Mouse (Mus musculus) cerebellum, adult (tissue): ENCODE data around the gene Gm5134.
A peak's percentile ranks its signal among the peaks of the same experiment; 100 is the strongest.

Source experiments
- ATAC-seq: cut with Nextera tagmentation; 2 replicates; pipeline ENCODE4 v1.9.2; 2017; ENCODE audit warnings: mild to moderate bottlenecking, moderate library complexity, mixed read lengths; ENCODE audit not compliant: insufficient number of reproducible peaks, low FRiP score, low TSS enrichment

The Gm5134 gene

DNA sequence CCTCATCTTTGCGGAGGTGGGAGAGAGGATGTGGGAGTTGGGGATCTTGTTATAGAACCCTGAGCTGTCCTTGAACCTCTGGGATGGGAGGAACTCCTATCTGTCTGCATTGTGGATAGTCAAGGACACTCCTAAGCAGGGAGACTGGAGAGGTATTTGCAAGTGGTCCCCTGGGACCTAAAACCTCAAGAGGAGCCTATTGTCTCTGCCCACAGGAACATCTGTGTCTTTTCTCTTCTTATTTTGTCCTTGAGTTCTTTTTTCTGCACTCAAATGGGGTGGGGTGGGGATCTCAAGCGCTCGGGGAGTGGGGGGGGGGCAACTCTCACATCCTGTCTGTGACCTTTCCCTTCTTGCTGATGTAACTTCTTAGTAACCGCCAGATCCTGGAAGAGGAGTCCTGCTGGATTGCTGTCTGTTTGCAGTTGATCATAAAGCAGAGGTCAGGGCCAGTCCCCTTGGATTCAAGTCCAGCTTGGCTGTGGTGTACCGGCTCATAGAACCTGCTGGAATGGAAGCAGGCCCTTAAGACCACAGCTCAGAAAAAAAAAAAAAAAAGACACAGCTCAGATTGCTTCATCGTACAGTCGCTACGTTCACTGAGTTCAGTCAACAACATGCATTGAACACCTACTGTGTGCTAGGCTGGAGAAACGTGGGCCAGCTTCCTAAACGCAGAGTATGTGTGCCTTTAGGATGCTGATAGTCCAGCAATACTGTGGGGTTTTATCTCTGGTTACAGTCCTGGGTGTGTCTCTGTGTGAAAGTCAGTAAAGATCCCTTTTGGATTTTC lies 16.3 kb upstream of the Gm5134 start:
- ATAC-seq = no peak

DNA sequence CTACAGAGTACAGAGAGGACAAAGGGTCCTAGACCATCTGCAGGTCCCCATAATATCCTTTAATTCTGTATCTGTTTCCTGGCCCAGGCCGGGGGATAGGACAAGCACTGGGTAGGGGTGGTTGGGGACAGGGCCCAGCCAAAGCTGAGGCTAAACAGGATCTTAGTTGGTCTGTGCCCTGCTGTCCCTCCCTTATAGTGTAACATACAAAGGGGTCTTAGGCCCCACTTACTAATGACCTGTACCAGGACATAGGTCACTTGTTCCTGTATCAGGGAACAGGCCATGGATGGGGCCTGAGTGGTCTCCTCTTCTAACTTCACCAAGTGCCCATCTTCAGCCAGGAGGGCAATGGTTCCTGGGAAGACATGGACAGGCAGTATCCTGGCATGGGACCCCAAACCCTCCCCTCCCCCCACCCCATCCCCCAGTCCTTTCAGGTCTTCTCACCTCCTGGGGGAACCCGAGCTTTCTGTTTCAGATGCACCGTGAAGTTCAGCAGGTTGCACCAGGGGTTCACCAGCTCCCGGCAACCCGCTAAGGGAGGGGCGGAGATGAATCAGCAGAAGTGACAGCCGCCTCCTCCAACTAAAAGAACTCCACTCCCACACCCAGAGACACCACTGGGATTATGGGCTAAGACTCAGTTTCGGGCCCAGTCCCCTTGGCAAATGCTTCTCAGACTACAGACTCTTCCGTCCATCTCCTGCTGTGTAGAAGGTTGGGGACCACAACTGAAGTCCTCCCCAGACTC lies 14.7 kb upstream of the Gm5134 start:
- ATAC-seq = no peak

DNA sequence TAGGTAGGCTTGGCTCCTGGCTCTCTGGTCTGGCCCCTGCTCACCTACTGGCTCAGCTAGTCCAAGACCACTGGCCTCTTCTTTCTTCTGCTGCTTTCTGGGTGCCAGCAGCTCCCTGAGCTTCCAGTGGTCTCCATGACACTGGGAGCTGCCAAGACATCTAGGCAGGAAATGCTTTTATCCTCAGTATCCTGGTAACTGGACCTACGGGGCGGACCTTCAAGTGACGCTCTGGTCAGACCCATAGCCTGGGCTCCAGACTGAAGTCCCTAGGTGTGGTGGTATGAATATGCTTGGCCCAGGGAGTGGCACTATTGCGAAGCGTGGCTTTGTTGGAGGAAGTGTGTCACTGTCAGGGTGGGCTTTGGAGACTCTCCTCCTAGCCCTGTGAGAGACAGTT lies 13.8 kb upstream of the Gm5134 start, which contains the start of gene Gm867:
Gene Gm867 (minus strand): TSS at position 153 of the 400 bp plus-strand sequence.
- no peak for ATAC-seq

DNA sequence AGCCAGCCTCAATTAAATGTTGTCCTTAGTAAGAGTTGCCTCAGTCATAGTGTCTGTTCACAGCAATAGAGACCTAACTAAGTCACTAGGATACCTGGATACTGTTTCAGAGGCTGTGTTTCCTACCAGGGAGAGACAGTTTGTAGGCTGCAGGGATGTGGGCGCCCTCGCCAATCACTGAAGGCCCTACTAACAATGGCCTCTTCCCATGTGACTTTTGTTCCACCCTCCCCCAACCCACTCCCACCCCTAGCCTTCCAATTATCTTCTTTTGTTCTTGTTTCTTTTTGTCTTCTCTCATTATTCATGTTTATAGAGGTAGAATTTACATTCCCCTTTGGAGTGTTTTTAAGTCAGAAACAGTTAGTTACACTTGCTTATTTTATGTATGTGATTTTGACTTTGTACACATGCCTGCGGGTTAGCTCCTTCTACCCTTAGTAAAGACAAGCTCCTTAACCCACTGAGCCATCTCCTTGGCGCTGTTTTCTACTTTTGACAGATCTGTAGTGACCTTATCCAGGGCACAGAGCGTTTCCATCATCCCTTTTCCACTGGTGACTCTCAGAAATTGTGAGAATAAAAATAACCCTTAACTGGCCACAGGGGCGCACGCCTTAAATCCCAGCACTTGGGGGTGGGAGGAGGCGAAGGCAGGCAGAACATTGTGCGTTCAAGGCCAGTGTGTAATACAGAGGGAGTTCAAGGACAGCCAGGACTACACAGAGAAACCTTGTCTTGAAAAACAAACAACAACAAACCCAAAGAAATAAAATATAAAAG lies 13.1 kb upstream of the Gm5134 start:
- ATAC-seq = no peak

DNA sequence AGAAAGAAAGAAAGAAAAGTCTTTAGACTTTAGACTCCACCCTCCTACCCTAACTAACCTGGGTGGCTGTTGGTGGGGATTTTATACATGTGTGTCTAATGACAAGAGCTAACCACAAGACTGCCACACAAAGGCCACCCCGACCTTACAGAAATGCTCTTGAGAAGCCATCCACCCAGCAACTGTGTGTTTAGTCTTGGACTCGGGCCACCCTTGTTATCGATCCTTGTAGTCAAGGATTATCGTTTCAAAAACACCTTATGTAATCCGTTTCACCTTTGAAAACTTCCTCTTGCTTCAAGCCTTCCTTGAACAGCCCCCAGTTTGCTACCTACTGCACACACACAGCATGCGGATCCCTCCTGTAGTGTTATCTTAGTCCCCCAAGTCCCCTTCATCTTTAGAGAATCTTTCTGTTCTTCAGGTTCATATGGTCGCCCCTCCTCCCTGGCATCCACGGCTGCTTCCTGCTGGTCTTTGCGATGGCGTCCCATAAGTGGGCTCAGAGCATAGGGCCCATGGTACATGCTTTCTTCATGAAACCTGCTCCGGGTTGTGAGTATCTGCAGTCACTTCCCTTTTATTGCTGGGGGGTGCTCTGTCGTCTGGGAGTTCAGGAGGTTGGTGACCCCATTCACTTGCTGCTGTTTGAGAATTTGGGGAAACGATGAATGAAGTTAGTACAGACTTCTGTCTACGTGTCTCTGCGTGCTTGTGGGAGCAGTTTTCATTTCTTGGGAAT lies 11.4 kb upstream of the Gm5134 start, which contains the start of gene Vpreb3:
Gene Vpreb3 (plus strand): TSS at position 322 of the 742 bp plus-strand sequence.
- no peak for ATAC-seq

DNA sequence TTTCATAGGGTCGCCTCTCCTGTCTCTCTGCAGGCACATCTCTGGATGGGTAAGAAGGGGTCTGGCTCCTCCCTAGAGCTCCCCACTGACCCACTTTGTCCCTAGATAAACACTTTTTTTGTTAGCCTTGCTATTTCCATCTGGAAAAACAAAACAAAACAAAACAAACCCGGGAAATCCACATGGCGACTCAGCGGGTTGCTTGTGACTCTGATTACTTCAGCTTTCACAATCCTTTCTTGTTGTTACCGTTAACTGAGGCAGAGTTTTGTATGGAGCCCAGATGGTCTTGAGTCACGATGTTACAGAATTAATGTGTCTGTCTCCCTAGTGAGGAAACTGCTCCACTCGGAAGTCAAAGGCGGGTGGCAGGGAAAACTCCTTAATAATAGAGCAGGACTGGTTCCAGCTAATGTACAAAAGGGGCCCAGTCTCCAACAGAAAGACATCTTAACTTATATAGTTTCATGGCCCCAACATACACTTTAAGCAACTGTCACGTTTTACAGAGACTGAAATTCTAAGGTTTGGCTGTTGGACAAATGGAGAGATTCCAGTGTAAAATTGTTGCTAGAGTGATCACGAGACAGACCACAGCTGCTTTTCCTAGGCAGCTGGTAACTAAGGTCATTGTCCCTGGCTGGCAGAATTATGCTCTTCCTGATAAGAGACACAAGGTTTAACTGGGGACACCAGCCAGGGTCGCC lies 10.1 kb upstream of the Gm5134 start:
- no peak for ATAC-seq

DNA sequence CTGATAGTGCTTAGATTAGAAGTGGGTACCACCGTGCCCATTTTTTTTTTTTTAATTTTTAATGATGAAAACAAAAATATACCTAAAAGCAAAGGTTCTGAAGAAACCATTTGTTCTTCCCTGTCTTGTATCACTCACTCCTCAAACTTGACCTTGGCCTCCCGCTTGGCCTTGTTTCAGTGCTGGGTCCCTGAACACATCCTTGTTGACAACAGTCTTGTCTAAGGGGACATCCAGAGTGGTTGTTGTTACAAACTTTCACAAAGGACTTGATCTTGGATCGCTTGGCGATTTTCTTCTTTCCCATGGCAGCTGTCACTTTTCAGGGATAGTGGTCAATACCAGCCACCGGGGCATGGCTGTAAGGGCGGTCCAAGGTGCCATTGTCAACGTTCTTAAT lies 9.1 kb upstream of the Gm5134 start:
- ATAC-seq = no peak

DNA sequence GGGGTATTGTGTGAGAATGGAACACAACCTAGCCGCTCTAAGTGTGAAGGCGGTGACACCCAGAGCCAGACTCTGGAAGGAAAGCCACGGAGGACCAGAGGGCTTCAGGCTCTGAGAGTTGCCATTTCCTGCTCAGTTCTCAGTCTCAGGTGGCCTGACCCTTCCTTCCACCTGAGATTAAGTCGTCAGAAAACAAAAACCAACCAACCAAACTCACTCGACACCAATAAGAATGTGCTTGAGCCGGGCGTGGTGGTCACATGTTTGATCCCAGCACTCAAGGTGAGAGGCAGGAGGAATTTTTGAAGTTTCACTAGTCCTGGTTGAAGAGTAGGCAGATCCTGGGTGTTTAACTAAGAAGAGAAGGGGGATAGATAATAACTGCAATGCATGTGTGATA lies 8.4 kb upstream of the Gm5134 start:
- ATAC-seq = no peak

DNA sequence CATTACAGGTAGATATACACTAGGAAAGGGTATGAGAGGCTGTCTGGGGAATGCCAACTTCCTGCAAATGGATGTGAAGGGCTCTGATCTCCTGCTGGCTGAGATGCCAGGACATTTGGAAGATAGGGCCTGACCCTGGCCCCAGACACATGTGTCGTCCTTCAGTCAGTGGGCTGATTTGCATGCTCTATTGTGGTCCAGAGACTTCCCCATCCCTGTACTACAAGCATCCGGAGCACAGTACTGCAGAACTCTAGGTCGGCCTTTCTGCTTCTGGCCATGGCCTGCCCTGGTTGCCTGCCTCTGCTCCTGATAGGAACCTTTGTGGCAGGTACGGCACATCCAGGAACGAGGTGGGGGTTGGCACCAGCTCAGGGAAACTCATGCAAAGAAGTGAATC lies 6.2 kb upstream of the Gm5134 start:
- ATAC-seq = no peak

DNA sequence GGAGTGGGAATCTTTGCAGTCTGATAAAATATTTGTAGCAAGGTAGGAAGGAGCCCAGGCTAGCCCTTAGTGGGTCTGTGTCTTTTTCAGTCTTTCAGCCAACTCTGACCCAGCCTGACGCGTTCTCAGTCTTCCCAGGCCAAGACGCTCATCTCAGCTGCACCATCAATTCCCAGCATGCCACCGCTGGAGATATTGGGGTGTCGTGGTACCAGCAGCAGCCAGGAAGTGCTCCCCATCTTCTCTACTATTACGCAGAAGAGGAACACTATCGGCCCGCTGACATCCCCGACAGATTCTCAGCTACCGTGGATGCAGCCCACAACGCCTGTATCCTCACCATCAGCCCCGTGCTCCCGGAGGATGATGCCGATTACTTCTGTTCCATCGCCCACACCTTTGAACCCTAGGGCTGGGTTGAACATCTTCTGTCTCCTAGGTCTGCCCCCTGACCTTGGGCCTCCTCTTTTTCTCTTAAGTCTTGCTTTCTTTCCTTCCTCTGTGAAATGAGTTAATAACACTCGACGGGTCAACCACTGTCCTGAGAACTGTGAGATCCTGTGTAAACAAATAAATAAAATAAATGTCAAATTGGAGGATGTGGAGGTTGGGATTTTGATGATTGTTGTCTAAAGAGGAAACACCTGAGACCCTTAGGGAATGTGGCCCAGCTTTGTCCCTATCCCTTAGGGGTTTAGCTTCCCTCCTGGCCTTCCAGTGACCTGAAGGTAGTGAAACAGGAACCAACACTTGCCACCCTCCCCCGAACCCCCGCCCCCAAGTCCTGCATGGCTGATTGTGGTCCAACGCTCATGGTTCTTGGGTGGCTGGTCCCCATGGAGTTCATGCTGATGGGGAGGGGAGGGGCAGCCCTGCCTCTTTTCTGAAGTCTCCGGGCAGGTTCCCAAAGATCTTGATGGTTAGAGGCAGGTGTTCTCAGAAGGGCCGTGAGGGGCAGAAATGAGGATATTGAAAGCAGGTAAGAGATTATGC lies 5.0 kb upstream of the Gm5134 start:
- no peak for ATAC-seq

DNA sequence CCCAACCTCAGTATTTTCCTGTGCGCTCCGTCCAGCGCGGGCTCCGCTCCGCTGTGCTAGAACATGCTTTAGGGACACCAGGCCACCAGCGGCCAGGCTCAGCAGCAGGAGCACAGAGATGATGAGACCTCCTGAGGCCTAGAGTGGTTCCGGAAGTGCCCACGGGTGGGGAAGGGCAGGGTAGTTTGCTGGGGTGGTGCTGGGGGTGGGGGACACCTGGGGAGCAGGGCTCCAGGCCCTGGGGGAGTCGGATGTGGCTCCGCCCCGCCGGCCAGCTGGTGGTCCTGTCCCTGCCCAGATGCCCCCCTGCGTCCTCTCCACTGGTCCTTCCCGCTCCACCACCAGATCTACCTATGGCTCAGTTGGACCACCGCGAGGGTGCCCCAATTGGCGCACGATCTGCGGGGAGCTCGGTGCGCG lies 3.5 kb upstream of the Gm5134 start:
- no peak for ATAC-seq

DNA sequence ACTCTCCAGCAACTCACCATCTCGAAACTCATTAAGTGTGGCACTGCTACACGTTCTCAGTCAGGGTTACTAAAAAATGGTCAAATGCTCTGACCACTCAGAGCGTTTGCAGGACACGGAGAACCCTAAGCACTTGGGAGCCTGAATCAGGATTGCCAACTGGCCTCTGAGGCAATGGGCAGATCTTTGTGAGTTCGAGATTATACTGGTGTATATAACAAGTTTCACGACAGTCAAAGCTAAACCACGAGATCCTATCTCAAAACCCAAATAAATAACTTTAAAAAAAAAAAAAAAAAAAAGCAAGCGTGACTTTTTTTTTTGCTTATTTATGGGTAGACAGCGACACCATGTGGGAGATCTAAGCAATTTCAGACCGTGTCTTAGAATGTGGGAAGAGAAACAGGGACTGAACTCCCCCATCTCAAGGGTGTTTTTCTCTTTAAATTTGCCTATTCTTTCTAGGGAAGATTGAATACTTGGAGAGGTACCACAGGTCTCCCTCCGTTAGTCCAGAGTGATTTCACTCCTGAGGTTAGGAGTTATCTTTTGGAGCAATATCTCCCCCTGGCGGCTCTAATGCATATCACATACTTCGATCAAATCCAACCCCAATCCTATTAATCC lies 2.8 kb upstream of the Gm5134 start:
- peak; percentile 47; the same call in 1 of the 2 replicates for ATAC-seq

DNA sequence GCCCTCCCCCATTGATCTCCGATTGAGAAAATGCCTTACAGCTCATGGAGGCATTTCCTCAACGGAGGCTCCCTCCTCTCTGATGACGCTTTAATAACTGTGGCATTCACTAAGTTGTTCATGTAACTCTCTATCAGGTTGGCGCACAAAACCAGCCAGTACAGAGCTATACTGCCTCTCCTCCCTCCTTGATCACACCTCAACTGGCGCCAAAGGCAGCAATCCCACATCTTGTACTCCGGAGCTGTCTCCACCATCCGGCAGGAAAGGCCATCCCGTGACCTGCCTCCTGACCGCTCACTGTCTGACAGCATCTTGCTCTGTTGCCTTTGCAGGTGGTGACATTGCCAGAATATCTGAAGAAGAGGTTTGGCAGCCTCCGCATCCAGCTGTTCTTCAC lies 19.5 kb downstream of the Gm5134 start:
- ATAC-seq = no peak

DNA sequence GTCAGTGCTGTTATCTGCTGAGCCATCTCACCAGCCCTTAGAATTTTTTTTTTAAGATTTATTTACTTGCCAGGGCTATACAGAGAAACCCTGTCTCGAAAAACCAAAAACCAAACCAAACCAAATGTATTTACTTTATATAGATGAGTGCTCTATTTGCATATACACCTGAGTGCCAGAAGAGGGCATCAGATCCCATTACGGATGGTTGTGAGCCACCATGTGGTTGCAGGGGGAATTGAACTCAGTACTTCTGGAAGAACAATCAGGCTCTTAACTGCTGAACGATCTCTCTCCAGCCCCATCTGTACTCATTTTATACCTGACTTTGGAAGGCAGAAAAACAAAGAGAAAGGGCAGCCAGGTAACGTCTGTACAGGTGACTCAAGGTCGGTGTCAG lies 20.9 kb downstream of the Gm5134 start:
- no peak for ATAC-seq

DNA sequence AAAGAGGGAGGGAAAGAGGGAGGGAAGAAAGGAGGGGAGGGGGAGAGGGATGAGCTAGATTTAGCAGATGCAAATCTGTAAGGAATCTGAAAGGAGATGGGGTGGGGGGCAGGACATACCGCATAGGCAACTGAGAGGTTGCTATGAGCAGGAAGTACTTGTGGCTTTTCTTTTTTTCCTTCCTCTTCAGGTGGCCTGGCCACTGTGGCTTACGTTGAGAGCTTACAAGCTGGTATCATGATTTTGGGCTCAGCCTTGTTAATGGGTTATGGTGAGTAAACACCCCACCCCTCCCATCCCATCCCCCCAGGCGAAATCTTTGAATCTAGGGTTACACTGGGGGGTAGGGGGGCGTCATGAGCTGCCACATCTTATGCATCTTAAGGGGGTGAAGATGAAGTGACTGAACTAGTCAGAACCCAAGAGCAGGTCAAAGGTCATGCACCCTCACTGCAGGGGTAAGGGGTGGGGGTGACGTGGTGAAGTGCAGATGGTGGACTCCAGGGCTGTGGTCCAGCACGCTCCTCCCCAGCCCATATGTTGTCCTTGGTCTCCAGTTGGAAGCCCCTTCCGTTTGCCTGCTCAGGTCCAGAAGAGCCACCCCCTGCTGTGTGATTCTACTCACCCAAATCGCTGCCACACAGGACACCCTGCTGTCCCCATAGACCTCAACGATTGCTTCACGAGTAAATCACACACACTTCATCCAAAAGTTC lies 24.0 kb downstream of the Gm5134 start:
- no peak for ATAC-seq

DNA sequence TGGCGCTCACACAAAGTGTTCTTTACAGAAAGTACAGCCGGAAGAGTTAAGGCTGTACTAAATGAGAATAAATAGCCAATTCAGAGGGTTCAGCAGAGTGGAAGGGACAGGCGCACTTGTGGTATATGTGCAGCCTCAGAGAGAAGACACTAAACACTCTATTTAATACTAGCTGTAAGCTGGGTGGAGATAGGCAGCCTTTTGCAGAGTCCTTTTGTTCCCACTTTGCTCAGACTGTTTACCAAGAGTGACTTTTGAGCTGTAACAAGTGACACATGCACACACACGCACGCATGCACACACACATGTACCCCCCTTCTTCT lies 24.5 kb downstream of the Gm5134 start:
- ATAC-seq = no peak

DNA sequence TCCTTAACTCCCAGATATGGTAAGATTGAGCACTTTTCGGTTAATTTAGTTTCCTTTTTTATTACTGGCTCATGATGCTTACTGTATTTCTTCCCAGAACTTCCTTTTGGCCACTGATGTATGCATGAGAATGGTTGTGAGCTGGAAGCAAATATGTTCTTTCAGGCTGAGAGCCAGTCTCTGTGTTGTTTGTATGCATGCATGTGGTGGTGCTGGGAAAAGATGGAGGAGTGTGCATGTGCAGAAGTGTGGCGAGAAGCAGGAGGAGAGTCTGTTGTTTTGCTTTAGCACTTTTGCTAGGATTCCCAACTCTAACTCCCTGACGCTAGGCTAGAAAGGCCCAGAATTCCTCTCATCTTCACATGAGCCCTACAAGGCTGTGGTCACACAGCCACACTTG lies 25.1 kb downstream of the Gm5134 start:
- no peak for ATAC-seq
